Mouse (Mus musculus) heart, embryonic 10.5 days (tissue): ENCODE data around the gene Trpm3. TPM values are rescaled to one million over a fixed set of nuclear protein-coding genes. Genes with fewer than 3 reads are reported as not detected.

ENCODE experiments used
- DNase-seq: peaks from one replicate; pipeline ENCODE4 v3.0.0-alpha.2; 2017; ENCODE audit warnings: low spot score
- H3K27ac ChIP-seq: fragments of 300-500 bp; sonication (generic); 2 replicates; pipeline ENCODE4 v1.5.1; 2016; ENCODE audit warnings: mild to moderate bottlenecking
- H3K27me3 ChIP-seq: fragments of 300-500 bp; sonication (generic); 2 replicates; pipeline ENCODE4 v1.6.1; 2016; ENCODE audit warnings: mild to moderate bottlenecking; ENCODE audit not compliant: poor library complexity, insufficient read depth, severe bottlenecking
- H3K36me3 ChIP-seq: fragments of 300-500 bp; sonication (generic); 2 replicates; pipeline ENCODE4 v1.6.1; 2016; ENCODE audit warnings: mild to moderate bottlenecking, moderate library complexity
- H3K4me1 ChIP-seq: fragments of 300-500 bp; sonication (generic); 2 replicates; pipeline ENCODE4 v1.6.1; 2016; ENCODE audit warnings: mild to moderate bottlenecking
- H3K4me3 ChIP-seq: fragments of 300-500 bp; sonication (generic); 2 replicates; pipeline ENCODE4 v1.5.1; 2016; ENCODE audit warnings: mild to moderate bottlenecking, moderate library complexity
- H3K9me3 ChIP-seq: fragments of 300-500 bp; sonication (generic); 2 replicates; pipeline ENCODE4 v1.6.1; 2016; ENCODE audit warnings: mild to moderate bottlenecking, moderate library complexity
- WGBS: fragments of 180-500 bp; shearing (Covaris S2); methylation state at CpG from one replicate; pipeline ENCODE4 v1.1.7; 2016; 5-methylcytosine and 5-hydroxymethylcytosine counted together
- polyA plus RNA-seq: library from polyadenylated mRNA; unstranded; fragments of >200 nt; fragmentation: Nextera tagmentation; extraction: Ambion mirVana; gene quantifications from 2 replicates; pipeline ENCODE4 v1.2.1, GENCODE M21; 2016

The Trpm3 gene
- polyA plus RNA-seq, 1 experiment from 2014 or later: 1.7 TPM

DNA sequence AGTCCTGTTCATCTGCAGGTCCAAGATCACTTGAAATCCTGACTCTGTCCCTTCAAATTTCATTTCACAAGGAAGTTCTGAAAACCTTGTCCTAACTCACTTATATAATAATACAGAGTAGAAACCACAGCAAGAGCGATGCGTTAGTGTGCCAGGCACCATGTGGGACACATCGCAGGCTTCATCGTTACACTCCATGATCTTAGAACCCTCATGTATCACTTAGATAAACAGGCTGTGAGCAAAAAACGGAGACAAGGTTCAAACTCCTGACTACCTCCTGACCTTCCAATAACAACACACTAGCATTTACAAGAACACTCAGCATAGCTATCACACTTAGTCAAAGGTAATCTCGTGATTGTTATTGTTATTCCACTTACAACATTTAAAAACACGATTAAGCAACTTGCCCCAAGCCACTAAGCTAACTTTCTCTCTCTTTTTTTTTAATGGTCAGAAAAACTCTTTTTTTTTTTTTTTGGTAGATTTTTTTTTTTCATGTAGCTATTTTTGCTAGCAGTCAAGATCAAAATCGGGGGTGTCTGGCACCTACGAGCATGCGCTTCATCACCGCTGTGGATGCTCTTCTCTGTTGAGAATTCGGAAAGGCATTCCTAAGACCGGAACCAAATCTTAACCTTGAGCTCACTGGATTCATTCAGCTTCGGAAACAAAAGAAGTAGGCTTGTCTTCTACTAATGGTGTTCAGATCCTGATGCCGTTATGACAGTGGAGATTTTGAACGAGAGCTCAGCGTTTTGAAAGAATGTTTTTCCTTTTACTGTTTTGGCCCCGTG, 784.2 kb downstream of the Trpm3 start:
- WGBS: 84% methylated on average over 18 of the region's 18 CpGs
- H3K4me1 ChIP-seq: no peaks in the 10 kb centered on the region
- H3K9me3 ChIP-seq: no peaks in the 10 kb centered on the region
- H3K27me3 ChIP-seq: no peaks in the 10 kb centered on the region
- no peak overlapping the region for H3K27ac ChIP-seq
- DNase-seq: no peak
- no peak overlapping the region for H3K4me3 ChIP-seq
- no peaks in the 10 kb centered on the region for H3K36me3 ChIP-seq

DNA sequence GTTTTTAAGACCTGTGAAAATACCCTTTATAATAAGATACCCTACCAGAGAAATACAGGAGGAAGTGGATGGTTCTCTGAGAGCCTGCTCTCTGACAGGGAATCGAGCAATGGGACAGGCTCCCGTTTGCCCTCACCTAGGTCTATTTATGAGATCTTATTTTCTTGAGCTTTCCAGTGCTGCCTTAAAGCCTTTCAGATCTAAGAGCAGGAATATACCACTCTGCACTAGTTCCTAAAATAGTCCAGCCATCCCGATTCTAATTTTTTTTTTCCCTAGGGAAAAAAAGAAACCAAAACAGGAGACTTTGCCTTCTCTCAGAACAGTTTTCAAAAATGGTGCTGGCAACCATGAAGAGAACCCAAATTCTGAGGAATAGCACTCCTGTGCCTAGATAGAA, 786.4 kb downstream of the Trpm3 start:
- Histone ChIP-seq H3K36me3 (no peaks in the 10 kb centered on the region), H3K27me3 (no peaks in the 10 kb centered on the region)

DNA sequence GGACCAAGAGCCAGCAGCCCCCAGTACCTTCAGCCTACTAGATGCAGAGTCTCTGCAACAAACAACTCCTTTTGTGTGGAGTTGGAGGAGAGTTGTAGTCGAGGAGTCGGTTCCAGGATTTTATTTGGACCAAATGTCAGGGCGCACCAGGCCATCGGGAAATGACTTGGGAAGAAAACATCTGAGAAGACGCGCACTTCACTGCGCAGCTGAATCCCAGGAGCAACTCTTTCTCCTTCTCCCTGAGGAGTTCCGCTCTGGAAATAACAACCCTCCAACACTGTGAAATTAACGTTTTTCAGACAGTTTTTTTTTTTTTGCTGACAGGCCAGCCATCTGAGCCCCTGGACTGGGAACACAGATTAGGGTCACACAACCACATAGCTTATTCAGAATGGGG, 787.9 kb downstream of the Trpm3 start:
- Histone ChIP-seq H3K36me3 (no peaks in the 10 kb centered on the region), H3K27me3 (no peaks in the 10 kb centered on the region), H3K27ac (no peak overlapping the region), H3K4me3 (no peak overlapping the region), H3K9me3 (no peaks in the 10 kb centered on the region), H3K4me1 (no peaks in the 10 kb centered on the region)
- WGBS: 82% methylated on average over 9 of the region's 9 CpGs
- peak; percentile 35 for DNase-seq

More for the DNA sequence above, 786.4 kb downstream of the Trpm3 start:
- no peak overlapping the region for H3K27ac ChIP-seq
- DNase-seq: no peak
- no peaks in the 10 kb centered on the region for H3K9me3 ChIP-seq
- WGBS: 73% methylated on average over 3 of the region's 3 CpGs
- no peaks in the 10 kb centered on the region for H3K4me1 ChIP-seq
- H3K4me3 ChIP-seq: no peak overlapping the region

DNA sequence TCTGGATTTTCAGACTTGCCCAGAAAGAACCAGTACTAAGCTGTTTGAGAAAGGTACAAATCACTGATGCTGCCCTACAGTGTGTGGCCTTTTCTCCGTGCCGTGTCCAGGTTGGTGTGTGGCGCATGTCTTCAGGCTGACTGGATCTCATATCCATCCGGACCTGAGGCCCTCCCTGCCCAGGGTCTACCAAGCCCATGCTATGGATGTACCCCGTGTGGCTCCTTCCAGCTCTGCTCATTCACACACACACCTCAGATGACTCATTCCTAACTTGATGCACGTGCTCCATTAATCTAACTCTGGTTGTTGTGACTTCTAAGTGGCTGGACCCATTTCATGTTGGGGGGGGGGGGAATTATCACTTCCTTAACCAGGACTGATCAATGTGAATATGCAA, 789.5 kb downstream of the Trpm3 start:
- WGBS: 91% methylated on average over 6 of the region's 6 CpGs
- Histone ChIP-seq H3K36me3 (no peaks in the 10 kb centered on the region), H3K27ac (no peak overlapping the region), H3K27me3 (no peaks in the 10 kb centered on the region), H3K4me1 (no peaks in the 10 kb centered on the region), H3K4me3 (no peak overlapping the region), H3K9me3 (no peaks in the 10 kb centered on the region)
- peak; percentile 62 for DNase-seq

DNA sequence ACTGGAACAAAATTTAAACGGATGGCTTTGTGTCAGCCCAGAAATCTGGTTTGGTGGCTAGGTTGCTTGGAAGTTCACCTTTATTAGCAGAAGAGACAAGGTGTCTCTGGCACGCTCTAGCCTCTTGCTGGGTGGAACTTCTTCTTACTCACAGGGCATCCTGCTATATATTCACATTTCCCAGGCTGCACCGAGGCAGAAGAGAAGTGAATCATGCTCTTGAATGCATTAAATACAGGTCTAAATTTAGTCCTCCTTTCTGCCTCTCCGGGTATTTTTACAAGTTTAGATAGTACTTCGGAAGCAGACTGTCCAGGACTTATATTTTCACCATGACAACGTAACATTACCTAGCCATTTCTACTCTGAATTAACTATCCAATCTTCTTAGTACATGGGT, 790.9 kb downstream of the Trpm3 start:
- Histone ChIP-seq H3K4me1 (no peaks in the 10 kb centered on the region), H3K27me3 (no peaks in the 10 kb centered on the region), H3K36me3 (no peaks in the 10 kb centered on the region), H3K9me3 (no peaks in the 10 kb centered on the region), H3K4me3 (no peak overlapping the region), H3K27ac (no peak overlapping the region)
- DNase-seq: peak; percentile 48
- WGBS: 75% methylated on average over 6 of the region's 6 CpGs

DNA sequence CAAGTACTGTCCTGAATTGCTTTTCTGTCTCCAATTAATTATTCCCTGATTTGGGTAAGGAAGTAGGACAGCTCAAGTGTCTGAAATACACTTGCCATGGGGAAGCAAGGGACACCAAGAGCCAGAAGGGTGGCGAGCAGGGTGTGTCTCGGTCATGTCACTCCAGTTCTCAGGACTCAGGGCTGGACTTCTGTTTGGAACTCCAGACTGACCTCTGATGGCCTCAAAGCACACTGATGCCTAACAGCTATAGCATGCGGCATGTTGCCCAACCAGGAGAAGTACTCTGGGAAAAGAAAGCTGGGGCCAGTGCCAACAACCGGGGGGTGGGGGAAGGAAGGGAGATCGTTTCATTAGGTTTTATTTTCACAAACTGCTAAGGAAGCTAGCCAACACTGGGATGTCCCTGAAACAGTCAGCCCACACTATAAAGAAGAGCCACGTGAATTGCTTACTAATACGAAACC, 791.6 kb downstream of the Trpm3 start:
- H3K27ac ChIP-seq: no peak overlapping the region
- WGBS: 77% methylated on average over 7 of the region's 7 CpGs

DNA sequence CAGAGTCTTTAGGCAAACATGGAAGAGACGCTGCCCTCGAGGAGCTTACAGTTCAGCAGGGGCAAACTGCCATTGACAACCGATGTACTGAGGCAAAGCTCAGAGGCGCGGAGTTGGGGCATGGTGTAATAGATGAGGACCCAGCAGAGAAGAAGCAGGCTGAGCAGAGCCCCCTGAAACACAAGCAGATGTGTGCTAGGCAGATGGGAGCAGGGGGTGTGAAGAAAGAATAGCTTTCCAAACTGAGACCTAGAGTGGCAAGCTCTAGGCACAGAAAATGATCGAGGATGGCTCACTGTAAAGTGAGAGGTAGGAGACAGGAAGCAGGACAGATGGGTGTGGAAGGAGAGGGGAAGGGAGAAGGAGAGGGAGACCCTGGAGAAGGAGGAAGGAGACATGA, 792.2 kb downstream of the Trpm3 start:
- Histone ChIP-seq H3K27me3 (no peaks in the 10 kb centered on the region), H3K36me3 (no peaks in the 10 kb centered on the region), H3K4me1 (no peaks in the 10 kb centered on the region), H3K9me3 (no peaks in the 10 kb centered on the region), H3K4me3 (no peak overlapping the region), H3K27ac (no peak overlapping the region)
- whole genome bisulfite sequencing: 77% methylated on average over 6 of the region's 6 CpGs
- peak; percentile 51 for DNase-seq

More for the DNA sequence above, 791.6 kb downstream of the Trpm3 start:
- Histone ChIP-seq H3K27me3 (no peaks in the 10 kb centered on the region), H3K36me3 (no peaks in the 10 kb centered on the region), H3K4me1 (no peaks in the 10 kb centered on the region), H3K9me3 (no peaks in the 10 kb centered on the region), H3K4me3 (no peak overlapping the region)
- peak; percentile 48 for DNase-seq

DNA sequence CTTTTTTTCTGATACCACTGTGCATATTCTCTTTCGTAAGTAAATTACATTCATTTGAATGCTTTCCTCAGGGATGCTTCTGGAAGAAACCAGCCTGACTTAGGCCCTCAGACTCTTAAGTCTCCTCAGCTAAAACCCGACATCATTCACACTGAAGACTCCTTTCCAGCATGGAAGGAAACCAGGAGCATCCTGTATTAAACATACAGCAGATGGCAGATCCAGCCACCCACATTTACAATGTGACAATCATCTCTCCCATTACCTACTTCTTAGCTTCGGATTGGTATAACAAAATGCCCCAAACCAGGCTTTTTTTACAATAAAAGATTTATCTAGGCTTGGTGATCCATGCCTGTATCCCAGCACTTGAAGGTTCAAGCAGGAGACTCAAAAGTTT, 796.2 kb downstream of the Trpm3 start:
- no peak overlapping the region for H3K4me3 ChIP-seq
- no peaks in the 10 kb centered on the region for H3K9me3 ChIP-seq
- H3K27me3 ChIP-seq: no peaks in the 10 kb centered on the region
- no peaks in the 10 kb centered on the region for H3K36me3 ChIP-seq
- 71% methylated on average over 3 of the region's 3 CpGs for WGBS
- 0 out of 2 replicates have a peak, but pooled peaks cover 4% of the 10 kb centered on the region for H3K4me1 ChIP-seq
- peak; percentile 24 for DNase-seq
- H3K27ac ChIP-seq: no peak overlapping the region

DNA sequence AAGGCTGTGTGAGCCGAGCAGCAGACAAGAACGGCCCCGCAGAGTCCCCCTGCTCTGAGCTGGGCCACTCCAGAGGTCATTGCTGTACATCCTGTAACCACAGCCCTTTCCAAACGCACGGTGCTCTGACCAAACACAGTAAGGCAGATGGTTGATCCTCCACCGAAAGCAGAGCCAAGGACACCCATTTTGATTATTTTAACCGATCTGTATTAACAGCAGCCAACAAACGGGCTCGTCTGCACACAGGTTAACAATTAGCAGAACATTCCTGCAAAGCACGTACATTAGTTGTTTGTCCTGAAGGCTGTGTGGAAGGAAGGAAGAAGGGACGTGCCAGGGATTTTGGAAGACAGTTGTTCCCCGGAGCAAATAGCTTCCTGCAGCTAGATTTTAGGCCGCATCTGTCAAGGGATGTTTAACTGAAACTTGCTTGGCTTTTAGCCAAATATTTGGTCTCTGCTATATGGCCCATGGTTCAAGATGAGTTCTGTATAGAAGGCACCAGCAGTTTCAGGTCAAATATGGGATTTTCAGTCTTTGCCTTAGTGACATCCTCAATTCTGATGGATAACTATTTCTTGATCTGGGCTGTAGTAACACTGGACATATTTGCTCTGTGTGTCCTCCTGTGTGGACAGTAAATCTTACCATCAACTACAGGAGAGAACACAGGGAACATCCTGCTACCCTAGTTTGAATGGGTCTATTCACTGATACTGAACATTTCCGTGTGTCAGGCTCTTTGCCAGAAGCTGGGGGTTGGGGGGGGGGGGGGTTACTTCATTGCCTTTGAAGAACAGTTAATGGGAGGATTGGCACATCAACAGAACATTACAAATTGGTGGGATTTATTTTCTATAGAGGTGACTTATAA, 800.2 kb downstream of the Trpm3 start:
- Histone ChIP-seq H3K4me3 (no peak overlapping the region), H3K36me3 (no peaks in the 10 kb centered on the region), H3K27ac (no peak overlapping the region), H3K9me3 (no peaks in the 10 kb centered on the region), H3K4me1 (0 out of 2 replicates have a peak, but pooled peaks cover 8% of the 10 kb centered on the region), H3K27me3 (no peaks in the 10 kb centered on the region)
- peak; percentile 43 for DNase-seq
- WGBS: 71% methylated on average over 14 of the region's 14 CpGs

DNA sequence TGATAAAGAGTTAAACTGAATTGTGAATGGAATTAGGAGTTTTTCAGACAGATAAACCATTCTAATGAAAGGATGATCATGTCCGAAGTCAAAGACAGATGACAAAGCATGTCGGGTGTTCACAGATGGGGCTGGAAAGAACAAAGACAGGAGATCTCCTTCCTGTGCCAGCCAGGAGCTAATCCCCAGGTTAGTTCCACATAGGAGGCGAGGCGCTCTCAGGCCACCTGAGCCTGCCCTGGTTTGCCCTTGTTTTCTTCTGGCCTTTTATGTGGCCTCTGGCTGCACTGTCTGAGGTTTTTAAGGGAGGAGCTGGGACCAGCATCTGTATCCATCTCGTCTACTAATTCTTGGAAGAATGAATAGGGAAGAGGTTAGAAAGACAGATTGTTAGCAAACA, 801.0 kb downstream of the Trpm3 start:
- WGBS: 69% methylated on average over 5 of the region's 5 CpGs
- H3K4me3 ChIP-seq: no peak overlapping the region
- H3K4me1 ChIP-seq: 0 out of 2 replicates have a peak, but pooled peaks cover 8% of the 10 kb centered on the region
- no peaks in the 10 kb centered on the region for H3K9me3 ChIP-seq
- no peak overlapping the region for H3K27ac ChIP-seq
- H3K36me3 ChIP-seq: no peaks in the 10 kb centered on the region
- H3K27me3 ChIP-seq: no peaks in the 10 kb centered on the region
- DNase-seq: peak; percentile 60

DNA sequence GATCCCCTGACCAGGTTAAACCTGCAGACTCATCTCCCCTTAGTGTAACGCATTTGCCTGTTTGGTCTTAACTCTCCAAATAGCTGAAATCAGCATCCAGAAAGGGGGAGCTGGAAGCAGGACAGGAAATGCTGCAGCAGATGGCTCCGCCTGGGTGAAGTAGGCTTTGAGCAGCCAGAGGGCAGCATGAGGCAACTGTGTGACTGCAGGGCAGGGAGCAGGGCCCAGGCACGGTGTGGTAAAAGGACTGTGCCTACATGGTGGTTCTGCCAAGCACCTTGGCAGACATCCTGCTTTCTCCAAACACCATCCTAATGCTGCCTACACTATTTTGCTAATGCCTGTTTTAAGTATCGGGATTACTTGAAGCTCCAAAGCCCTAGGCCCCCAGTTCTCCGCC, 801.6 kb downstream of the Trpm3 start:
- Histone ChIP-seq H3K27me3 (no peaks in the 10 kb centered on the region), H3K4me1 (0 out of 2 replicates have a peak, but pooled peaks cover 8% of the 10 kb centered on the region), H3K9me3 (no peaks in the 10 kb centered on the region), H3K36me3 (no peaks in the 10 kb centered on the region), H3K4me3 (no peak overlapping the region), H3K27ac (no peak overlapping the region)
- 39% methylated on average over 5 of the region's 5 CpGs for WGBS
- peak; percentile 74 for DNase-seq

DNA sequence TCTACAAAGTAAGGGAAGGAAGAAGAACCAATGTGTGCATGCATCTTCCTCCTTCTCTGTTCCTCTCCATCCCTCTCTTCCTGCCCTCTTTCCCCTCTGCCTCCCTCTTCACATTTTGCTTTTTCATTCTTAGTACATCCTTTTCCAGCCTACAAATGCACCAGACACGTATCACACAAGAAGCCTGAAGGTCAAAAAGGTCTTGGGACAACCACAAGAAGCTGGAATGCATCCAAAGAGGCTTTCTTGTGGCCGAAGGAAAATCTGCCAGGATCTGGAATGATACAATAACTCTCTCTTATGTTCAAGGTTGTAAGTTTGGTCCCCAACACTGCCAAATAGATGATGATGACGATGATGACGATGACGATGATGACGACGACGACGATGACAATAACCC, 802.1 kb downstream of the Trpm3 start:
- no peaks in the 10 kb centered on the region for H3K9me3 ChIP-seq
- no peak overlapping the region for H3K4me3 ChIP-seq
- WGBS: 90% methylated on average over 9 of the region's 9 CpGs

DNA sequence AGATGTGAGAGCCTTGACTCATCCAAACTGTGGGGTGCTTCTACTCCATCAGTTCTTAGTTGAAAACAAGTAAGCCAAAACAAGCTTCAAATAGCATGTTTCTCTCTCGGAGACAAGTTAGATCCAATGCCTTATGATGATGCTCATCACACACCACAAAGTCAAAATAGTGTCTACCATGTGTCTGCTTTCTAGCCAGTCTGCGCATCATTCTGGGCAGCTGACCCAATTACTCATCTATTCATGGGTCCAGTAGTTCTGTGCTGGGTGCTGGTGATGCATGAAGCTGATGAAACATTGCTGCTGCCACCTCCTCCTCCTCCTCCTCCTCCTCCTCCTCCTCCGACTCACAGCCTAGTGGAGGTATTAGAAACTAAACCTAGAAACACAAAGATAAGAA, 813.6 kb downstream of the Trpm3 start:
- DNase-seq: peak; percentile 16
- 79% methylated on average over 3 of the region's 3 CpGs for WGBS
- Histone ChIP-seq H3K4me3 (no peak overlapping the region), H3K27me3 (no peaks in the 10 kb centered on the region), H3K9me3 (no peaks in the 10 kb centered on the region), H3K36me3 (no peaks in the 10 kb centered on the region), H3K4me1 (no peaks in the 10 kb centered on the region), H3K27ac (no peak overlapping the region)

More for the DNA sequence above, 802.1 kb downstream of the Trpm3 start:
- Histone ChIP-seq H3K27me3 (no peaks in the 10 kb centered on the region), H3K36me3 (no peaks in the 10 kb centered on the region), H3K27ac (no peak overlapping the region), H3K4me1 (0 out of 2 replicates have a peak, but pooled peaks cover 8% of the 10 kb centered on the region)
- peak; percentile 27 for DNase-seq
